Mouse (Mus musculus): ENCODE measurements at regions not wholly inside any gene's neighbourhood (a gene's known extent, or its start where the extent isn't known, plus 50 kb on each side); places are given as distances from the start of the nearest gene placed in this dataset.
"Not testable (repeated sequence)": the region's sequence is repeated elsewhere in the genome, so short reads cannot be mapped to it uniquely, and the experiment has no call there.

GRCm38 (mm10) chr9:4082668-4083067 lies 226.6 kb downstream of the Aasdhppt start:
- H3K9ac ChIP-seq (ENCODE audit: low read depth, poor library complexity, severe bottlenecking); H3K27me3 ChIP-seq (ENCODE audit: control insufficient read depth, insufficient read depth, low read length, poor library complexity, severe bottlenecking); H3K36me3 ChIP-seq (ENCODE audit: control insufficient read depth, insufficient read depth, low read length, poor library complexity, severe bottlenecking); H3K27ac ChIP-seq (ENCODE audit: insufficient read depth, low read length); H3K4me3 ChIP-seq (ENCODE audit: low read depth, low read length); H3K4me1 ChIP-seq (ENCODE audit: control insufficient read depth, insufficient read depth, low read length): not testable (repeated sequence)
- 0 out of 2 replicates have a peak, but pooled peaks have one; percentile 37 for TF ChIP-seq EP300 (IDR thresholded peaks at IDR 0.05; ENCODE audit: insufficient read depth, low read depth, low read length)
- peaks cover 20% of the 10 kb centered on the region for H3K9me3 ChIP-seq (replicated peaks; ENCODE audit: control insufficient read depth, insufficient read depth, low read length, poor library complexity, severe bottlenecking)

- Histone ChIP-seq H3K9me3 (replicated peaks; ENCODE audit: control insufficient read depth, insufficient read depth, low read length, poor library complexity, severe bottlenecking) (no peaks in the 10 kb centered on the region), H3K36me3 (ENCODE audit: control insufficient read depth, insufficient read depth, low read length, poor library complexity, severe bottlenecking) (no peaks in the 10 kb centered on the region), H3K27ac (ENCODE audit: insufficient read depth, low read length) (no peak overlapping the region), H3K27me3 (ENCODE audit: control insufficient read depth, insufficient read depth, low read length, poor library complexity, severe bottlenecking) (no peaks in the 10 kb centered on the region), H3K9ac (ENCODE audit: low read depth, poor library complexity, severe bottlenecking) (no peak overlapping the region), H3K4me3 (ENCODE audit: low read depth, low read length) (no peak overlapping the region), H3K4me1 (ENCODE audit: control insufficient read depth, insufficient read depth, low read length) (no peaks in the 10 kb centered on the region)
- TF ChIP-seq EP300 (IDR thresholded peaks at IDR 0.05; ENCODE audit: insufficient read depth, low read depth, low read length) (no peak), POLR2A (IDR thresholded peaks at IDR 0.05; ENCODE audit: insufficient read depth, low read length) (no peak), CTCF (IDR thresholded peaks at IDR 0.05; ENCODE audit: low read depth, low read length) (no peak)
Observed at GRCm38 (mm10) chr9:4061037-4061436, 248.2 kb downstream of the Aasdhppt start.

DNA sequence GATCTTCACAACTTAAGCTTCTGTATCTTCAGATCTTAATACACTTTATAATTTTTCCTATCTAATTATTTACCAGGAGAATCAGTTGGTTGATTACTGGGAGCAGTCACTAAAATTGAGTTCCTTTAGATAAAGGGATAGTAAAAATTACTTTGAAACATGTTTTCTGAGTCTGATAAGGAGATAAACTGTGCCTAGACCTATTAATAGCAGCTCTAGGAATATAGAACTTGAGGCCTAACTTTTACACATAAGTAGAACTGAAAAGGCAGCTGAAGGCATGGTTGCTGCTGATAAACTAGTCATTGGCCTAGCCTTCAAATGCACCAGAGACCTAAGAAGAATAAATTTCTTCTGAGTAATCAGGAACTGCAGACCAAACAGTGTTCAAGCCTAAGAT lies 260.5 kb downstream of the Aasdhppt start:
- Histone ChIP-seq H3K4me1 (ENCODE audit: control insufficient read depth, insufficient read depth, low read length) (peaks cover 1% of the 10 kb centered on the region), H3K9ac (ENCODE audit: low read depth, poor library complexity, severe bottlenecking) (no peak overlapping the region), H3K27ac (ENCODE audit: insufficient read depth, low read length) (no peak overlapping the region), H3K9me3 (replicated peaks; ENCODE audit: control insufficient read depth, insufficient read depth, low read length, poor library complexity, severe bottlenecking) (0 out of 2 replicates have a peak, but pooled peaks cover 4% of the 10 kb centered on the region), H3K36me3 (ENCODE audit: control insufficient read depth, insufficient read depth, low read length, poor library complexity, severe bottlenecking) (no peaks in the 10 kb centered on the region), H3K27me3 (ENCODE audit: control insufficient read depth, insufficient read depth, low read length, poor library complexity, severe bottlenecking) (no peaks in the 10 kb centered on the region), H3K4me3 (ENCODE audit: low read depth, low read length) (no peak overlapping the region)
- TF ChIP-seq EP300 (IDR thresholded peaks at IDR 0.05; ENCODE audit: insufficient read depth, low read depth, low read length), result no peak
- TF ChIP-seq CTCF (IDR thresholded peaks at IDR 0.05; ENCODE audit: low read depth, low read length), result no peak
- TF ChIP-seq POLR2A (IDR thresholded peaks at IDR 0.05; ENCODE audit: insufficient read depth, low read length), result no peak

GRCm38 (mm10) chr9:4047654-4048053 lies 261.6 kb downstream of the Aasdhppt start:
- H3K9ac ChIP-seq (ENCODE audit: low read depth, poor library complexity, severe bottlenecking); H3K27ac ChIP-seq (ENCODE audit: insufficient read depth, low read length); H3K36me3 ChIP-seq (ENCODE audit: control insufficient read depth, insufficient read depth, low read length, poor library complexity, severe bottlenecking); H3K4me3 ChIP-seq (ENCODE audit: low read depth, low read length); H3K27me3 ChIP-seq (ENCODE audit: control insufficient read depth, insufficient read depth, low read length, poor library complexity, severe bottlenecking); H3K4me1 ChIP-seq (ENCODE audit: control insufficient read depth, insufficient read depth, low read length); H3K9me3 ChIP-seq (replicated peaks; ENCODE audit: control insufficient read depth, insufficient read depth, low read length, poor library complexity, severe bottlenecking): not testable (repeated sequence)

DNA sequence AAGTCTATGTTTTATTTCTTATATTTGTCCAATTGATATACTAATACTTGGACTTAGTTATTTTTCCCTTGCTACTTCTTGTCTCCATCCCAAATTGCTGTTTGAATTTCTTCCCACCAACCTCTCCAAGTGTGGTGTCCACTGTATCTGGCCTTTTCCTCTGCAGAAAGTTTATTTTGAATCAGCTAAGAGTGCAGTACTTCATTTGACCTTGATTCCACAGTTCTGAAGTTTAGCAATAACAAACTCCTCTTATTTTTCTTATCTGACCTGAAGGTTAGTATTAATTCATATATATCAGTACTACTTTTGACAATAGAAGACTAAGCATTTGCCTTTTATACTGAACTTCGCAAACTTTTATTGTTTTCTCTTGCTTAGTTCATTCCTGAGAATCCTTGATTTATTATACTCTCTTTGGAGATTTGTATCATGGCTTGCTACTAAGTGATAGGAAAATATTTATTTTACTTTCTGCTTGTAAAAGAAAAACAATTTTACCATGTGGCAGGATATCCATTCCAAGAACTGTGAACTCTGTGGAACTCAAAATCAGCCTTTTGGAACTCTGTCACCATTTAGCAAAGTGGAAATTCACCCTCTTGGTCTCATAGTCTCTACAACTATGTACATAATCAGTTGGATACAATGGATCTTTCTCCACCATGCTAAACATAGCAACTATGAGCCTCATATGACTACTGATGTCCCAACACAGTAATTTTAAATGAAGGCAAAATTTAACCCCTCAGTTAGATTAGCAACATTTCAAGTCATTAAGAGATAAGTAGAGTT lies 268.2 kb downstream of the Aasdhppt start:
- no peak overlapping the region for H3K9ac ChIP-seq (ENCODE audit: low read depth, poor library complexity, severe bottlenecking)
- H3K9me3 ChIP-seq (replicated peaks; ENCODE audit: control insufficient read depth, insufficient read depth, low read length, poor library complexity, severe bottlenecking), result no peaks in the 10 kb centered on the region
- no peak overlapping the region for H3K27ac ChIP-seq (ENCODE audit: insufficient read depth, low read length)
- H3K4me3 ChIP-seq (ENCODE audit: low read depth, low read length), result no peak overlapping the region
- TF ChIP-seq EP300 (IDR thresholded peaks at IDR 0.05; ENCODE audit: insufficient read depth, low read depth, low read length), result no peak
- H3K4me1 ChIP-seq (ENCODE audit: control insufficient read depth, insufficient read depth, low read length), result peaks cover 1% of the 10 kb centered on the region
- no peaks in the 10 kb centered on the region for H3K27me3 ChIP-seq (ENCODE audit: control insufficient read depth, insufficient read depth, low read length, poor library complexity, severe bottlenecking)
- H3K36me3 ChIP-seq (ENCODE audit: control insufficient read depth, insufficient read depth, low read length, poor library complexity, severe bottlenecking), result no peaks in the 10 kb centered on the region

- not testable (repeated sequence) for H3K27me3 ChIP-seq (ENCODE audit: control insufficient read depth, insufficient read depth, low read length, poor library complexity, severe bottlenecking); H3K4me1 ChIP-seq (ENCODE audit: control insufficient read depth, insufficient read depth, low read length); H3K36me3 ChIP-seq (ENCODE audit: control insufficient read depth, insufficient read depth, low read length, poor library complexity, severe bottlenecking); H3K4me3 ChIP-seq (ENCODE audit: low read depth, low read length); H3K27ac ChIP-seq (ENCODE audit: insufficient read depth, low read length); H3K9ac ChIP-seq (ENCODE audit: low read depth, poor library complexity, severe bottlenecking)
- H3K9me3 ChIP-seq (replicated peaks; ENCODE audit: control insufficient read depth, insufficient read depth, low read length, poor library complexity, severe bottlenecking), result peaks cover 19% of the 10 kb centered on the region
Observed at GRCm38 (mm10) chr9:4027181-4027580, 282.1 kb downstream of the Aasdhppt start.

Data from ES-Bruce4 (cell line).